8 mouse cellular contexts compared by ENCODE assay signal in the genomic region with DNA sequence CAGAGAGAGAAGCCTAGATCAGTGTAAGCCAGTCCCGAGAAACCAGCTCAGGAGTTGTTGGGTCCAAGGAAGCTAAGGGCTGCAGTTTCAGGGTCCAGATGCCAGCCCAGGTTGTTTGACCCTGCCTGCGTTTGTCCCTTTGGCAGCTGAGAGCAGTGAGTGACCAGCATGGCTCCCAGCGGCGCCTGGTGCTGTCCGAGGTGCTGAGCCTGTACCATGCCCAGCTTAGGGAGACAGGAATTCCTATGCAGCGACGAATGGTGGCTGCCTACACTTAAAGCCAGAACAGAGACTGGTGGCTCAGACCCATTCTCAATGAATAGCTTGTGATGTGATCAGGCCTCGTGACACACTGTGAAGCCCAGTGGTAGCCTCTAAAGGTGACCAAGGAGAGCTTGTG. TPM values are rescaled to one million over a fixed set of nuclear protein-coding genes. Genes with fewer than 3 reads are reported as not detected.
DNase-seq lines count a peak whose midpoint lies in the region; ATAC-seq lines count a peak whose summit lies in the region.
"Had no signal": no experiment of that assay in that cellular context is flagged by ENCODE, and none has a peak within 500 bp of the region (broad histone marks: within the 10 kb centered on the region; RNA-seq: fewer than 3 reads in every experiment).

No protein-coding gene starts in this region.

- ATAC-seq in midbrain, embryonic 11.5 days (ENCODE audit: low FRiP score) = no peak
- ATAC-seq in midbrain, embryonic 15.5 days (replicated peaks) = no peak

- H3K4me1 ChIP-seq in midbrain, embryonic 11.5 days (ENCODE audit: control insufficient read depth, insufficient read depth, low read length) = peaks cover 13% of the 10 kb centered on the region
- peaks cover 23% of the 10 kb centered on the region for H3K4me1 ChIP-seq in midbrain, embryonic 15.5 days

- no peak overlapping the region for H3K4me3 ChIP-seq in midbrain, embryonic 11.5 days (ENCODE audit: low read depth, low read length)
- no peak overlapping the region for H3K4me3 ChIP-seq in midbrain, embryonic 15.5 days

- no peak overlapping the region for H3K9ac ChIP-seq in midbrain, embryonic 11.5 days (ENCODE audit: low read length)
- H3K9ac ChIP-seq in midbrain, embryonic 15.5 days = no peak overlapping the region

- H3K9me3 ChIP-seq in midbrain, embryonic 11.5 days (ENCODE audit: control insufficient read depth, low read length) = no peaks in the 10 kb centered on the region
- no peaks in the 10 kb centered on the region for H3K9me3 ChIP-seq in midbrain, embryonic 15.5 days

- H3K27me3 ChIP-seq in midbrain, embryonic 11.5 days (ENCODE audit: control insufficient read depth, insufficient read depth, low read length) = no peaks in the 10 kb centered on the region; the same call in 1 of the 2 replicates
- no peaks in the 10 kb centered on the region for H3K27me3 ChIP-seq in midbrain, embryonic 15.5 days (replicated peaks)

- 2% methylated on average over 8 of the region's 8 CpGs for WGBS in midbrain, embryonic 11.5 days
- 4% methylated on average over 8 of the region's 8 CpGs for WGBS in midbrain, embryonic 15.5 days

- DNase-seq in midbrain, embryonic 11.5 days (ENCODE audit: low spot score, missing footprints) = peak; percentile 93
- peak; percentile 16 for DNase-seq in c-Kit-positive CD71-positive TER-119-positive erythroid progenitor cells, embryonic 14.5 days (ENCODE audit: low spot score)
- DNase-seq in kidney, adult 9 months = peak; percentile 43
- peak; percentile 58 for DNase-seq in ovary, postnatal 14 days (ENCODE audit: low spot score)
- DNase-seq in spleen, adult 12 weeks (ENCODE audit: low spot score) = no peak
- DNase-seq in T-cell, adult 2 months (ENCODE audit: low spot score) = no peak

- no peaks in the 10 kb centered on the region for H3K36me3 ChIP-seq in midbrain, embryonic 11.5 days (ENCODE audit: control insufficient read depth, insufficient read depth, low read length)
- no peaks in the 10 kb centered on the region for H3K36me3 ChIP-seq in midbrain, embryonic 15.5 days (replicated peaks)

- H3K4me2 ChIP-seq in midbrain, embryonic 11.5 days = no peak overlapping the region
- no peak overlapping the region for H3K4me2 ChIP-seq in midbrain, embryonic 15.5 days

- peak overlapping the region; percentile 20; the same call in 1 of the 2 replicates for H3K27ac ChIP-seq in midbrain, embryonic 11.5 days (ENCODE audit: low read depth, low read length)
- no peak overlapping the region for H3K27ac ChIP-seq in midbrain, embryonic 15.5 days
- H3K27ac ChIP-seq: macrophage had no signal

RNA-seq across cellular contexts. Expression of a gene that starts 20.8 kb away (rescaled TPM):
- 22.2 and 23.5 TPM in 2 replicates for polyA plus RNA-seq in midbrain, embryonic 11.5 days (2014; fragmentation: Nextera tagmentation; extraction: Ambion mirVana)
- polyA plus RNA-seq in midbrain, embryonic 15.5 days (2015; fragmentation: Nextera tagmentation; extraction: Ambion mirVana) = 14.9 and 16.5 TPM in 2 replicates
- polyA plus RNA-seq: macrophage had no signal

RNA-seq across cellular contexts. Expression of a gene that starts 30.8 kb away (rescaled TPM):
- 0.19 TPM in 1 of 2 replicates, not detected in the other for polyA plus RNA-seq in midbrain, embryonic 11.5 days (2014; fragmentation: Nextera tagmentation; extraction: Ambion mirVana)
- 0.17 and 0.26 TPM in 2 replicates for polyA plus RNA-seq in midbrain, embryonic 15.5 days (2015; fragmentation: Nextera tagmentation; extraction: Ambion mirVana)

RNA-seq across cellular contexts. Expression of a gene that starts 46.0 kb away (rescaled TPM):
- polyA plus RNA-seq in midbrain, embryonic 11.5 days (2014; fragmentation: Nextera tagmentation; extraction: Ambion mirVana) = 63.3 and 63.4 TPM in 2 replicates
- polyA plus RNA-seq in midbrain, embryonic 15.5 days (2015; fragmentation: Nextera tagmentation; extraction: Ambion mirVana) = 56.1 and 60.7 TPM in 2 replicates

RNA-seq across cellular contexts. Expression of a gene that starts 46.1 kb away (rescaled TPM):
- polyA plus RNA-seq in midbrain, embryonic 11.5 days (2014; fragmentation: Nextera tagmentation; extraction: Ambion mirVana) = 28.8 and 30.5 TPM in 2 replicates
- 29.0 and 30.1 TPM in 2 replicates for polyA plus RNA-seq in midbrain, embryonic 15.5 days (2015; fragmentation: Nextera tagmentation; extraction: Ambion mirVana)

Comparison
In these comparisons a context has a peak if more than half of its experiments do, and no peak if none do; other contexts are left out.
1. DNase-seq: peak in midbrain, embryonic 11.5 days (single experiment), c-Kit-positive CD71-positive TER-119-positive erythroid progenitor cells, embryonic 14.5 days (single experiment), kidney, adult 9 months (single experiment) and ovary, postnatal 14 days (single experiment); none in spleen, adult 12 weeks (single experiment) and T-cell, adult 2 months (single experiment).